Mouse (Mus musculus): ENCODE measurements around the gene Rab27a.
"Not testable (repeated sequence)": the region's sequence is repeated elsewhere in the genome, so short reads cannot be mapped to it uniquely, and the experiment has no call there.

Gene Rab27a

DNA sequence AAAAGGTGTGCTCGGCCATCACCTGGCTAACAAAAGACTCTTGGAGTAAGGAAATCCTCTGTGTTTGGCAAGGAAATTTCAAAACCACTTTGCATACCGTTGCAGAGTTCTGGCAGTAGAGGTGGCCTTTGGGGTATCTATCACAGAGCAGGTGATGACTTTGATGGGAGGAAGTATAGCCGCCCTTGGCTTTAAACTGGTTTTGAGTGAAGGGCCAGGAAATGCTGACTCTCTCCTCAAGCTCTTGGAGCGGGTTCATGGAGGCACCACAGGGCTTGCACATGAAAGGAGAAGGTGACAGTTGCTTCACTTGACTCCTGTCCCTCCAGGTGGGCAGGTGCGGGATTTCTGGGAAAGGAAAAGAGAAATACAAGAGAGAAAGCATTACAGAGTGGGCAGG lies 42.9 kb downstream of the Rab27a start:
- in situ Hi-C loops (cut with MboI; ENCODE audit: low sequenced_read_pairs): no loop called here

DNA sequence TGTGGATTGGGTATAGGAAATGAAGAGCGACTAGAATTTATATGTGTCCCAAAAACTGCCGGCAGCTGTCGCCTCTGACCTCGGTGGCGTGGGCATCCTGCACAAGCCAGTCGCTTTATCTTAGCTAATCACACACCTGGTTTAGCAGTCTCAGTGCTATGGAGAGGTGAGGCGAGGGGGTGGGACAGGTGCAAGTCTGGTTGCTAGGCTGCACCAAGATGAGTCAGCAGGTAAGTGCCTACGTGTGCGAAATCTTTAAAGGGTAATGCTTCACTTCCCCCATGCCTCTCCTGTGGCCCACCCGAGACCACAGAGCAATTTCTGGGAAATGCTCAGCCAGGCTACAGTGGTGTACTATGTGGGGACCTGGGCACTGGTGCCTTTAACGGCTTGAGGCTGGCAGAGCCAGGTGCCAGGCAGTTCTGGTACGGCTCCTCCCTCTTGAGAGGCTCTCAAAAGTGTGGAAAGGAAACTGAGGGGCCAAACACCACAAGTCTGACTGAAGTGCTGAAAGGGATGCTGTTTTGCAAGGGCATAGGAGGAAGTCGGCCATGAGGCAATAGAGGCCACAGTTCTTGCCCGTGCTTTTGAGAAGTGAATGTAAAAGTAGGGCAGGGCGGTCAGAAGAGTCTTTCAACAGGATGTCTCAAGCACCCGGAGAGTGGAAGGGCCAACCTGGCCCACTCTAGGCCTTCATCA lies 44.7 kb downstream of the Rab27a start:
- in situ Hi-C loops (cut with MboI; ENCODE audit: low sequenced_read_pairs): no loop called here

DNA sequence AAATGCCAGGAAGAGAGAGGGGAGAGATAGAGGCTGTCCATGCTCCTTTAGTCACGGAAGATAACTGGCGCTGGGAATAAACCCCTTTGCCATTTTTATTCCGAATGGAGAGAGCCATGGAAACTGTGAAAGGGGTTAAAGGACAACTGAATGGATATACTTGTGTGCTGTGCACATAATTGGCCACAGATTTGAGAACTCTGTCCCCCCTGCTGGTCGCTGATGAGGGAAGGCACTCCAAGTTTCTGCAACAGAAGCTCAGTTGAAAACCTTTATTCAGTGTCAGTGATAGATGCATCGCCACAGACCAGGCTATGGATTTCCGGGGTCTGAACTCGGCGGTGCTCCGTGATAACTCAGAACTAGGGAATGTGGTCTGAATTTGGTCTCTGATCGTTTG lies 45.5 kb downstream of the Rab27a start:
- in situ Hi-C loops (cut with MboI; ENCODE audit: low sequenced_read_pairs): loop anchor here (10.0 kb wide), 2 partner anchors 45 to 125 kb away; partner anchors contain the start of genes Pigb and Rab27a

DNA sequence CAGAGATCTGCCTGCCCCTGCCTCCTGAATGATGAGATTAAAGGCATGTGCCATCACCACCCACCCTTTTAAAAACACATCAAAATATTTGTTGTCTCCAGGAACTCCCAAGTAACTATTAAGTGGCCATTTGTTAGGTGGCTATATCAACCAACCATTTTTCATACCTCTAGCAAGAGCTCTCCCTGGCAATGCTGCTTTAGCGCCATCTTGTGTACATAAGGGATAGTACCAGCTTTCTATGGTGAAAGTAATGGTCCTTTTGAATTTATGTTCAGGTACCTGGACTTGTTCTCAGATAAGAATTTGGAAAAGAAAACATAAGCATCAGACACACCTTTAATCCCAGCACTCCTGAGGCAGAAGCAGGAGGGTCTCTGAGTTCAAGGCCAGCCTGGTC lies 47.1 kb downstream of the Rab27a start:
- in situ Hi-C loops (cut with MboI; ENCODE audit: low sequenced_read_pairs): loop anchor here (10.0 kb wide), 2 partner anchors 47 to 127 kb away; partner anchors contain the start of genes Pigb and Rab27a

DNA sequence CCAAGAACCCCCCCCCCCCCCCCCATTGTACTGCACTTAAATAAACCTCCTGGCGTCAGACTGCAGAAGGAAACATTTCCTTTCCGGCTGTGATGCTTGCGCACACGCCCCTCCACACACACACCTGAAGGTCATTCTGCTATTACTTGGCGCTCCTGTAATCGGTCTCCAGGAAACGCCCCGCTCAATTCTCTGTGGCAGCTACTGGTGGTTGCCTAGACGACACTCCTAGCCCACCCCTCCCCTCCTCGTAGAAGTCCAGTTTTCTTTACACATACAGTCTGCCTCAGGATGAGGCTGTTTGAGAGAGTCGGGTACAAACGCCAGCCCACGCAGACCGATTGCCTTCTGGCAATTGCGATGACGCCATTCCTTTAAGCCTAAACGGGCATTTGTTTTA lies 49.9 kb downstream of the Rab27a start:
- in situ Hi-C loops (cut with MboI; ENCODE audit: low sequenced_read_pairs): loop anchor here (10.0 kb wide), 2 partner anchors 50 to 130 kb away; partner anchors contain the start of genes Pigb and Rab27a

DNA sequence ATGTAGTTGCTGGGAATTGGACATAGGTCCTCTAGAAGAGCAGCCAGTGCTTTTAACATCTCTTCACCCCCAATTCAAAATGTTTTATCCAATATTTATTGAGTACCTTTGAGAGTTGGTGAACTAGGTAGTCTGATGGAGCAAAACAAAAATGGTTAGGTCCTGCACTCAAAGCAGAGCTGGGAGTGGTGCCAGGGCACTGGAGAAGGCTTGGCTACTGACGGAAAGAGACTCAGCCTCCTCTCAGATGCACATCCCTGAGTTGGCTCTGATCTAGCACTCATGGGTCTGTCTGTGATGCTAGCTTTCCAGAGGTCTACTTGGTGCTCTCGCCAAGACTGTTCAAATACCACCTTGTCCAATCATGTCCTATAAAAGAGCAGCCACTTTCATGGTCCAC lies 53.2 kb downstream of the Rab27a start:
- in situ Hi-C loops (cut with MboI; ENCODE audit: low sequenced_read_pairs): loop anchor here (10.0 kb wide), 2 partner anchors 53 to 133 kb away; partner anchors contain the start of genes Pigb and Rab27a

DNA sequence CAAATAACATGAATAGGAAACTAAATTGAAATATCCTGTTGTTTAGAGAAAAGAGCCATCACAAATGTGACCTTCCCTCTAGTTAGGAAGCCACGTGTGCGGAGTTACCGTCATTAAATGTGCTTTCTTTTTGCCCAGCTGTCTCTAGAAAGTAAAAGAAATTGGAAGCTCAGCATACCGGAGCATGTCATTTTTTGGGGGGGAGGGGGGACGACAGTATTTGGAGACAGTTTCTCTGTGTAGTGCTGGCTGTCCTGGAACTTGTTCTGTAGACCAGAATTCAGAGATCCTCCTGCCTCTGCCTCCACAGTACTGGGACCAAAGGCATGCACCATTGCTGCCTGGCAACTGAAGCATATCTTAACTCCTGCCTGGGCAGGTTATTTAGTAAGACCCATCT lies 56.9 kb downstream of the Rab27a start, which contains the start of gene Khdc3:
Gene Khdc3 (plus strand): TSS at position 301 of the 400 bp plus-strand sequence.
- in situ Hi-C loops (cut with MboI; ENCODE audit: low sequenced_read_pairs): no loop called here

DNA sequence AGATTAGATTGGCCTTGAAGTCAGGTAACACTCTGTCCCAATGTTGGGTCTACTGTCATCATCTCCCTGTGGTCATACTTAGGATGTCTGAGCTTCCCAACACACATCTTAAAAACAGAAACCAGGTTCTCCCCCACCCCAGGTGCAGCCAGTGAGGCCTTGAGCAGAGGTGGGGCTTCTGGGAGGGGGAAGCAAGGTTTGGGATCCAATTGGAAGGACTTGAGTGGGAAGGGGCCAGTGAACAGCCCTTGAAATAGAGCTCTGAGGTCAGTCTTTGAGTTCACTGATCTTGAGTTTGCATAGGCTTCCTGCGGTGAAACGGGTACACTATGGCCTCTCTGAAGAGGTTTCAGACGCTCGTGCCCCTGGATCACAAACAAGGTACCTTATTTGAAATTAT lies 57.5 kb downstream of the Rab27a start, which contains the start of gene Gm20509:
Gene Gm20509 (plus strand): TSS at position 290 of the 400 bp plus-strand sequence.
- in situ Hi-C loops (cut with MboI; ENCODE audit: low sequenced_read_pairs): no loop called here

DNA sequence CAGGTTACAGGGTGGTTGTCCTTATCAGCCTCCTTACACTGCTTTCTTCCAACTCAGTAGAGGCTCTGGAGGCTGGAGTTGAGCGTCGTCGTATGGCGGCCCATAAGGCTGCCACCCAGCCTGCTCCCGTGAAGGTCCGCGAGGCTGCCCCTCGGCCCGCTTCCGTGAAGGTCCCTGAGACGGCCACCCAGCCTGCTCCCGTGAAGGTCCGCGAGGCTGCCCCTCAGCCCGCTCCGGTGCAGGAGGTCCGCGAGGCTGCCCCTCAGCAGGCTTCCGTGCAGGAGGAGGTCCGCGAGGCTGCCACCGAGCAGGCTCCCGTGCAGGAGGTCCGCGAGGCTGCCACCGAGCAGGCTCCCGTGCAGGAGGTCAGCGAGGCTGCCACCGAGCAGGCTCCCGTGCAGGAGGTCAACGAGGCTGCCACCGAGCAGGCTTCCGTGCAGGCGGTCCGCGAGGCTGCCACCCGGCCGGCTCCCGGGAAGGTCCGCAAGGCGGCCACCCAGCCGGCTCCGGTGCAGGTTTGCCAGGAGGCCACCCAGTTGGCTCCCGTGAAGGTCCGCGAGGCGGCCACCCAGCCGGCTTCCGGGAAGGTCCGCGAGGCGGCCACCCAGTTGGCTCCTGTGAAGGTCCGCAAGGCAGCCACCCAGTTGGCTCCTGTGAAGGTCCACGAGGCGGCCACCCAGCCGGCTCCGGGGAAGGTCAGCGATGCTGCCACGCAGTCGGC lies 58.7 kb downstream of the Rab27a start:
- in situ Hi-C loops (cut with MboI; ENCODE audit: low sequenced_read_pairs): no loop called here

DNA sequence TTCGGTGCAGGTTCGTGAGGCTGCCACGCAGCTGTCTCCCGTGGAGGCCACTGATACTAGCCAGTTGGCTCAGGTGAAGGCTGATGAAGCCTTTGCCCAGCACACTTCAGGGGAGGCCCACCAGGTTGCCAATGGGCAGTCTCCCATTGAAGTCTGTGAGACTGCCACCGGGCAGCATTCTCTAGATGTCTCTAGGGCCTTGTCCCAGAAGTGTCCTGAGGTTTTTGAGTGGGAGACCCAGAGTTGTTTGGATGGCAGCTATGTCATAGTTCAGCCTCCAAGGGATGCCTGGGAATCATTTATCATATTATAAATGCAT lies 59.2 kb downstream of the Rab27a start:
- in situ Hi-C loops (cut with MboI; ENCODE audit: low sequenced_read_pairs): no loop called here

DNA sequence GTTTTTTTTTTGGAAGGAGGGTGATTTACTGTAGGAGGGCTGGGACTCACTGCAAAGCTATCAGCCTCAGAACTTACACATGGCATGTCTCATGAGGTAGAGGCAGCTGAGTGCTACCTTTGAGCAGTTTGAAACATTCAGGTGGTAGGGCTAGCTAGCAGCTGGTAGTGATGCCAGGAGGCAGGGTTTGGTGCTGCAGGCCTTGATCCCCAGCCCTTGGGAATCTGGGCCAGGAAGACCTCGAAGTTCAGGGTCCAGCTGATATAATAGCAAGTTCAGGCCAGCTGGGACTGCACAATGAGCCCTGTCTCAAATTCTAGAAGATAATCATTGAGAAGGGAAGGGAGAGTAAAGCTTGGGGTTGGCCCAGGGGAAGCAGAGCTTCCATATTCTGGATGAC lies 60.5 kb downstream of the Rab27a start:
- in situ Hi-C loops (cut with MboI; ENCODE audit: low sequenced_read_pairs): no loop called here

DNA sequence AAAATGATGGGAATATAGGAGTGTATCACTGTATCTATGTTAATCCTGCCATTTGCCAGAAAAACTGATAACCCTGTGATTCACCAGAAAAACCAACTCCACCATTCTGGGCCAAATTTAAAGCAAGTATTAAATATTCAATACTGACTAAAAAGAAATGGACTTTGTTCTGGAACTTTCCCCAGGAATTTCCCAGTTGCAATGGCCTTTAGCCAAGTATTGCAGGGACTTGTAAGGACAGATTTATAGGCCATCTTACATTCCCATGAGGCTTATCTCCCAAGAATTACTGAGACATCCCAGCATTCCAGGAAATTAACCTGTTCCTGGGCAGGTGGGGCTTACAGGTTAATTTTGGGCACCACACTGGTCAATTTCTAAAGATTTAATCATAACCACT lies 61.1 kb downstream of the Rab27a start:
- in situ Hi-C loops (cut with MboI; ENCODE audit: low sequenced_read_pairs): no loop called here

DNA sequence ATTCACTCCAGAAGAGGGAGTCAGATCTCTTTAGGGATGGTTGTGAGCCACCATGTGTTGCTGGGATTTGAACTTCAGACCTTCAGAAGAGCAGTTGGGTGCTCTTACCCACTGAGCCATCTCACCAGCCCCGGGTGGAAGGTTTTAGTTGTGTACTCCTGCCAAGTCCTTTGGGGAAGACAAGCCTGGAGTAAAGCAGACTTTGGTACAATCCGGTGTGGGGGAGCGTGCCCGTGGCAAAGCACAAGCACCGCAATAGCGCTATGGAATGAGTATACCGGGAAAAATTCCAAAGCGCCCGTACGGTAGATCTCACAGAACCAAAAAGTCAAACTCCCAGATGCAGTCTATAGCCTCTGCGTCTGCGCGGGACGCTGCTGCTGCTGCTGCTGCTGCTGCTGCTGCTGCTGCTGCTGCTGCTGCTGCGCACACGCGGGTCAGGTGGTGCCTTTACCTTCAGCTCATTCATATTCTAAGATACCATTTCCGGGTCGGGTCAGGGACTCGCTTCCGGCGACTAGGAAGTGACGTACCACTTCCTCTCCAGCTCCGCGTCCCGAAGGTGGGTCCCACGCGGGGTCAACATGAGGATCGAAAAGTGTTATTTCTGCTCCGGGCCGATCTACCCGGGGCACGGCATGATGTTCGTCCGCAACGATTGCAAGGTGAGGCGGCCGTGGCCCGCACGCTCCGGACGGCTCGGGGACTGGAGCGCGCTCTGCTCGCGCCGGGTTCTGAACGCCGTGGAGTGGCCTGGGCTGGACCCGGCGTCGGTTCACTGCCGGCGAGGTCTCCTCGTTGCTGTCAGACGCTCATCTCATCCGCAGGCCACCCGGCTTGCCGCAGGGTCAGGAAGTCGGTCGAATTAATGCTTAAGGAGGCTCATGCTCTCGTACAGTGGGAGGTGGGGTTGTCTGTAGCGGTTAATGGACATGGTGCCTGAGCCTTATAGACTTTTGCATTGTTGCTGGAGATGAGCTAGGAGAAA lies 68.6 kb downstream of the Rab27a start, which contains the start of gene Rsl24d1:
Gene Rsl24d1 (plus strand): TSS at position 508 of the 988 bp plus-strand sequence.
- in situ Hi-C loops (cut with MboI; ENCODE audit: low sequenced_read_pairs): no loop called here

DNA sequence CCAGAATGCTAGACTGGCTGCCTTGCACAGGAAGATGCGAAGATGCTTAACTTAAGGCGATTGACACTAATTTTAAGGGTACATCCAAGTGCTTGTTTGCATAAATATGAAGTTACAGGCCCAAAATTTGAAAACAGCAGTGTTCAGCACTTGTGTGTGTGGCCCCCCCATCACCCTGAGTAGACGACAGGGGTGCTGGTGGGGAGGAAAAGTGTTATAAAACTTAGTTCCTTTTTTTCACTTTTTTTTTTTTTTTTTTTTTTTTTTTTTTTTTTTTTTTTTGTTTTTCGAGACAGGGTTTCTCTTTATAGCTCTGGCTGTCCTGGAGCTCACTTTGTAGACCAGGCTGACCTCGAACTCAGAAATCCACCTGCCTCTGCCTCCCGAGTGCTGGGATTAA lies 72.0 kb downstream of the Rab27a start:
- in situ Hi-C loops (cut with MboI; ENCODE audit: low sequenced_read_pairs): not testable (repeated sequence)

DNA sequence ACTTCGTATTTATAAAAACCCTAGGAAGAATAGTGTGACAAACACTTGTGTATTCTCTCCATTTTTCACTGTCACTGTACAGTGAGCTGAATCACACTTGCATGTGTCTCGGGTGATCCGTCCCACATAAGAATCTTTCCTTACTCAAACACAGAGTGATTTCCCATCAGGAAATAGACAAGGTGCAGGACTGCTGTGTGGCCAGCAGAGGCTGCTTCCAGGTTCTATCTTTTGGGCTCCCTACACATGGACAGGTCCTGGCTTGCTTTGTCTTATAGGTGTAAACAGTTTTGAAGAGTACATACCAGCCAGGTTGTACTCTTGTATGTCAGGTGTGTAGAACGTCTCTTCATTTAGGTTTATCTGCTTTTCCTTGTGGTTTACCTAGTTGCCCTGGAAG lies 73.4 kb downstream of the Rab27a start:
- in situ Hi-C loops (cut with MboI; ENCODE audit: low sequenced_read_pairs): no loop called here

DNA sequence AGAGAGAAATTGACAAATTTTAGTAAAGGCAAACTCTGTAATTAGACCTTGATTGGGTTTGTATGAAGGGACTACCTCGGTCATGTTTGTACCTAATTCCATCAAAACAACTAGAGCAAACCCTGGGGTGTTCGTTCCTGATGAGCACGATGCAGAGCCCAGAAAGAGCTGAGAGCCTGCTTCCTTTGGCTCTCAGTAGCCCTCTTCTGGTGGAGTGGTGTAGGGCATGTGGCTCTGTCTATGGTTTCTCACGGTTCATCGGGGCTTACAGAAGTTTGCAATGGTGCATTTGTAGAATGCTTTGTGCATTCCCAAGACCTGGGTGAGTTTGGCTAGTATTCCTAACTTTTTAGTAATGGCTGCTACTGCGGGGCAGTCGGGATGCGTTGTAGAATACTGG lies 77.1 kb downstream of the Rab27a start:
- in situ Hi-C loops (cut with MboI; ENCODE audit: low sequenced_read_pairs): no loop called here

DNA sequence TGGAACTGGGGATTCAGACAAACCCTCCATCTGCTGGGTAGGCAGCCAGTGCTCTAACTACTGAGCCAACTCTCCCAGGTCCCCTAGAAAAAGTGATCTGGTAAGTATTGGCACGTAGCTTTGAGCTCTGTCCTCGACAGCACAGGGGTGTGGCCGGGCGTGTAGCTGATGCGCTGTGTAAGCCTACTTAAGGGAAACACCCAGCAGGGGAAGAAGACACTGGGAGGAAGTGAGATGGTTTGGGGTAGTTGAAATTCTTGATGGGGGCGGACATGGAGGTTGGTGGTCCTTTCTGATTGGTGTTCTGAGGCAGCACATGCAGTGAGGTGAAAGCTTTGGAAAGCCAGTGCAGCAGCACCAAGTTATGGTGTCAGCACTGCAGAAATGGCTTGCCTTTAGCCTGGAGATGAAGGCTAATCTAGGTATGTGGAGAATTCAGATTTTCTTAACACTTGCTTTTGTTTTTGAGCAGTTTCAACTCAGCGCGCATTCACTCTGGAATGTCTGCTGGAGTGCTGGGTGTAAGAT lies 80.5 kb downstream of the Rab27a start:
- in situ Hi-C loops (cut with MboI; ENCODE audit: low sequenced_read_pairs): no loop called here

DNA sequence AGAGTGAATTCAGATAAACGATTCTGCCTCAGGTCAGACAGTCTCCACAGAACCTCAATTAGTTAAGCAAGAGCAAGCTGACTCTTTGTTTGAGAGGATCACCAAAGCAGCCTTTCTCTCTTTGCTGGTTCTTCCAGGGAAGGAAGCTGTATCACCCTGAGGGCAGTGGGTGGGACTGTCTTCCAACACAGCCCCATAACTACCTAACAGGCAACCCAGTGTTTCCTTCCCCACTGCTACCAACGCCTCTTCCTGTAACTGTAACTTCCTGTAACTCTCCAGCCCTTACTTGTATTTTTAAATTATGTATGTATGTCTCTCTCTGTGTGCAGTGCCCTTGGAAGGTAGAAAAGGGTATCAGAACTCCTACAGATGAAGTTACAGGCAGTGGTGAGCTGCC lies 82.8 kb downstream of the Rab27a start:
- in situ Hi-C loops (cut with MboI; ENCODE audit: low sequenced_read_pairs): no loop called here

DNA sequence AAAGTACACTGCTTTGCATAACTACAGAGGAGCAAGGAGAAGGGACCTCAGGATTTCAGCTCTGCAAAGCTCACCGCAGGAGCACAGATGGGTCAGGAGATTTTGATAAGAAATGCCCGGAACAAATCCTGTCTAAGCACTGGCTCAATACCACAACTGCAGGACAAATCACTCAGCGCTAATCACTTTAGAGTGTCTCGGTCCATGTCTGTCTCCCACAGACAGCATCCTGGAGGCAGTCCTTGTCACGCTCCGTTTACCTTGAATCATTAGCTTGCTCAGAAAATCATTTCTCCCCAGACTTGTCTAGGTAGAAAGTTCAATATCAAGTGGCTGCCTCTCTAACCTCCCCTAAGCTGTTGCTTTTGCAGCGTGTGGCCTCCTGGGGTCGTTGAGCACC lies 85.2 kb downstream of the Rab27a start:
- in situ Hi-C loops (cut with MboI; ENCODE audit: low sequenced_read_pairs): no loop called here

DNA sequence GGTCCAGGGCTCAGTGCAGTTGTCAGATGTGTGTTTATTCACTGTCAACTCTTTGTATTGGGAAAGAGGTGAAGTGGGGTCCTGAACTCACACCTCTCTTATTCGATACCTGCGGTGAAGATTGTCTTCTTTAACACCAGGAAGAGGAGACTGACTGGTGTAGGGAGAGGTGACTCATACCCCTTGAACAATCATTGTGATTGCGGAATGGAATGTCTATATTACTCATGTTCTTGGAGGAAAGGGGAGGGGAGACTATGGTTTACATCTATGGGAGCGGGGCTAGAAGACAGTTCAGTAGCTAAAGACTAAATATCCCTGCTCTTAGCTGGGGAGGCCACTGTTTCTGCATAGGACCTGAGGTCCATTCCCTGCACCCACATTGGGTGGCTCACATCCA lies 85.9 kb downstream of the Rab27a start:
- in situ Hi-C loops (cut with MboI; ENCODE audit: low sequenced_read_pairs): no loop called here

Measured in CH12F3 (cell line).